Mouse (Mus musculus) heart, postnatal 4 days (tissue): ENCODE measurements around the gene Psmd4. TPM values are rescaled to one million over a fixed set of nuclear protein-coding genes. Genes with fewer than 3 reads are reported as not detected.
"Not testable (repeated sequence)": the region's sequence is repeated elsewhere in the genome, so short reads cannot be mapped to it uniquely, and the experiment has no call there.

ENCODE experiments used
- DNase-seq: peaks from one replicate; pipeline ENCODE4 v3.0.0; 2021
- total RNA-seq, 2 experiments: library from RNA; stranded (reverse); gene quantifications; 2 replicates each; pipeline ENCODE4 v1.2.3; 2021

Psmd4 gene
- total RNA-seq, 2 experiments from 2014 or later, result 145 to 147 TPM

GRCm38 (mm10) chr3:95024551-95024950 lies 17.9 kb downstream of the Psmd4 start:
- peak; percentile 78 for DNase-seq

- DNase-seq, result not testable (repeated sequence)
Observed at GRCm38 (mm10) chr3:95020956-95021355, 21.5 kb downstream of the Psmd4 start.

GRCm38 (mm10) chr3:95018741-95019140 lies 23.7 kb downstream of the Psmd4 start:
- DNase-seq, result no peak

GRCm38 (mm10) chr3:95016532-95017056 lies 25.8 kb downstream of the Psmd4 start:
- DNase-seq, result no peak

DNA sequence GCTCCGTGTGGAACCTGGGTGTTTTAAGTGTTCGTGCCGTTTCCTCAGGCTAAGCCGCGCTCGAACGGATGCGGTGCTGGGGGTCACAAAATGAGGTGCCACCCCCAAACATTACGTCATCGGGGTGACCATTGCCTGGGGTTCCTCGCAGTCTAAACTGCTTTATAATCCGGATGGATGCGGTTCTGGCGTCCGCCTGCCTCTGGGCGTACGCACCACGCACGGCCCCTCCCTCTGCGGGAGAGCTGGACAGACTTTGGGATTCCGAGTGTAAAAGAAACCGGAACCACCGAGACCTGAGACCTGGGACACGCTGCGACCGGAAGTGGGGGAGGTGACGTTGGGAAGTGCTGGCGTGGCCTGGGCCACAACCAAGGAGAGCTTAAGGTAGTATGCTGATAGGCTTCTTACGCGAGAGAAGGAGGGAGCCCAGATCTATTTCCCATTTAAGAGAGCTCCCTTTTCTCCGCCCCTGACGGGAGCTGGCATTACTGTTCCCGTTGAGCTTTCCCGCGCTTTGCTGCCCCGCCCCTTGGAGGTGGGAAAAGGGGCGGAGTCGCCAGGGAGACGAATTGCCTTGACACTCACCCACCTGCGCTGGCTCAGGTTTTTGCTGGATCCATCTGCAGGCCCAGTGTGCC lies 26.4 kb downstream of the Psmd4 start:
- DNase-seq, result peak; percentile 93

GRCm38 (mm10) chr3:95015337-95015872 lies 27.0 kb downstream of the Psmd4 start, which contains the start of gene Zfp687:
Gene Zfp687 (minus strand): TSS chr3:95015448.
- peak; percentile 100 for DNase-seq

- DNase-seq, result no peak
Observed at GRCm38 (mm10) chr3:95014428-95015151, 27.8 kb downstream of the Psmd4 start.

DNA sequence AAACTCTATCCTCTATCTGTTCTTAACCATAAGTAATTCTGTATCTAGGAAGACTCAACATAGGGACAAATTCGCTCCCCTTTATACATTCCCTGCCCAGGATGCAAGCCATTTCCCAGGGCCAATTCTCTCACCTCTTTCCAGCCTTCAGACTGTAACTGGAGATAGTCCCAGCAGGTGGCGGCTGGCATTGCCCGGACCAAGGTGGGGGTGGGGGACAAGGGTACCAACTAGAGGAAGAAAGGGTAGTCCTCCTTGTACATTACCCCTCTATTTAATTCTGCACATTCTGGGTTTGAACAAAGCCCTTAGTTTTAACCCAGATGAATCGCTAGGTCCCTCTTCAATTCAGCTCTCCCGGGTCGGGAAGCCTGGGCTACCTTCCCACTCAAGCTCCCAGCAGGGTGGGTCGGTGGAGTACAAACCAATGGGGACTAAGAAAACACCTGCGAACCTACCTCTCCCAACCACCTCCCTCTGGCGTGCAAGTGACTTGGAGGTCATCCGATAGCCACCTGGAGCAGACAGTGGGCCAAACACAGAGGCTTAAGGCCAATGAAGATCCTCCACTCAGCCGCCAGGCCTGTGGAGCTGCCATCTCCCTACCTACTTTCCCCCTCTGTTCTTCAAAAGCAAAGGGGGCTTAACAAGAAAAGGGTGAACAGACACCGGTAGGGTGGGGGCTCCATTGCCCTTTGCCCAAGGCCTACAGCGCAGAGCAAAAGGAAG lies 28.6 kb downstream of the Psmd4 start:
- DNase-seq, result no peak

- DNase-seq, result no peak
Observed at GRCm38 (mm10) chr3:95012982-95013381, 29.4 kb downstream of the Psmd4 start.

- no peak for DNase-seq
Observed at GRCm38 (mm10) chr3:95010396-95010795, 32.0 kb downstream of the Psmd4 start.

GRCm38 (mm10) chr3:95007706-95008105 lies 34.7 kb downstream of the Psmd4 start:
- DNase-seq, result no peak

GRCm38 (mm10) chr3:95005651-95006050 lies 36.8 kb downstream of the Psmd4 start:
- DNase-seq, result no peak

GRCm38 (mm10) chr3:95003273-95003672 lies 39.1 kb downstream of the Psmd4 start:
- no peak for DNase-seq

DNA sequence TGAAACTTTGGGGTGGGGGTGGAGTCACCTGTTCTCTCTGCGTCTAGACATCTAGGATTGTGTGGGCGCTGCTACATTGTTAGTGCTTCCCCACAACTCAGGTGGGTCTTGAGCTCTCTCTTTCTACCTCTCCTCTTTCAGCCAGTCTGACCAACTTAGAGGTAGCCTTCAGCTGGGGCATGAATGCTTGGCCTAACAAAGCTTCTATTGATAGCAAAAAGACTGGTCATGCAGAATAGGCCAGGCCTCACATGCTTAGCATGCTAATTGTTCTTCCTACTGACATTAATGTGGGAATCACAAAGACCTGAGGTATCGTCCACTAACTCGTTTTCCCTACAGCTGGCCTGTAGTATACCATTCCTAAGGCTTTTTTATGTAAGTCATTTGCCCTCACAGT lies 39.8 kb downstream of the Psmd4 start:
- no peak for DNase-seq

DNA sequence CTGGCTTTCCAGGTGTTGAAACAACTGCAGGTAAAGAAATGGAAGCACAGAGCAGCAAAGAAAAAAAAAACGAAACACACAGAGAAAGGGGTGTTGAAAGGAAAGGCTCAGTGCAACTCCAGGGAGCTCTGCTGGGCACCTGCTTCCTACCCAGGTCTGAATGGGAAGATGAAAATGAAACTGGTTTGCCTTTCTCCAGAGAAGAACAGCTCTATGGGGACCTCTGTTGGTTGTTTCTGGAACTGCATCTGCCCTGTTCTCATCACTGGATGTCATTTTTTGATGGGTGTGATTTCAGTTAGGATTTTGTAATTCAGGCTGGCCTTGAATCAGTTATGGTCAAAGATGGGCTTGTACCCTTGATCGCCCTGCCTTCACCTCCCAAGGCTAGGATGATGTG lies 45.5 kb downstream of the Psmd4 start:
- peak; percentile 93 for DNase-seq

DNA sequence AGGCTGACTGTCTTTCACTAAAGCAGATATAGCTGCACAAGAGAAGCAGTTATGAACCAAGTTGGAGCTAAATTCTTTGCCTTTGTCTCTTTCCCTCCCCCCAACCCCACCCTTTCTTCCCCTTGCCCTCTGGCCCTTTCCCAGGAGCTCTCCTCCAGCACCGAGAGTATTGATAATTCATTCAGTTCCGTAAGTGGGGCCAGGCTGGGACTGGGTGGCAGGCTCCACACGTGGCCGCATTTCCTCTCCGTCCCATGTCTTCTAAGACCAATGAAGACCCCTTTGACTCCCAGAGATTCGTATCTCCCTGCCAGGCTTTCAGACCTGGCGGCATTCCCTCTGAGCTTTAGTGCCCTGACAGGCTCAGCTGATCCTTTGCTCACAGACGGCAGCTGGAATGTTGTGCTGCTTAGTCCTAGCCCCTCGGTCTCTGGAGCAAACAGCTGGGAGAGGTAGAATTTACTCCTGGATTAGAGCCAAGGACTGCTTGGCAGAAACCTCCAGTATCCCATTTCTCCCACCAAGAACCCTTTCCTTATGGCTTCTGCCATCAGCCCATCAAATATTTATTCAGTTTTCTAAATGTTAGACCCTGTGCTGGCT lies 53.2 kb downstream of the Psmd4 start:
- peak; percentile 39 for DNase-seq

DNA sequence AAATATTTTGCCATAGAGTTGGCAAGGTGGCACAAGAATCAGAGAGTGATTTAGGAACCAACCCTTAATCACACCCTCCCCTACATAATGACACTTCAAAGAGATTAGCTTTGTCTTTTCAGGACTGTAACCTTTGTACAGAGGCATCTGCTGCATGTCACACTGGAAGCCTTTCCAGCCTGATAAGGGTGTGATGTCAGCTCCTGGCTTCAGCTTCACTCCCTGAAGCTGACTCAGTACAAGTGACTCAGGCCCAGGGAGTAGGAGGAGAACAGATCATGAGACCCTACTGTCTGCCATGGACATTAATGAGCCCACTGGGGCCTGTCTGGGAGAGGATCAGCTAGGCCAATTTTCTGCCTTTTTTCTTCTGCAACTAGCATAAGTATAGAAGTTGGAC lies 54.8 kb downstream of the Psmd4 start:
- peak; percentile 86 for DNase-seq

DNA sequence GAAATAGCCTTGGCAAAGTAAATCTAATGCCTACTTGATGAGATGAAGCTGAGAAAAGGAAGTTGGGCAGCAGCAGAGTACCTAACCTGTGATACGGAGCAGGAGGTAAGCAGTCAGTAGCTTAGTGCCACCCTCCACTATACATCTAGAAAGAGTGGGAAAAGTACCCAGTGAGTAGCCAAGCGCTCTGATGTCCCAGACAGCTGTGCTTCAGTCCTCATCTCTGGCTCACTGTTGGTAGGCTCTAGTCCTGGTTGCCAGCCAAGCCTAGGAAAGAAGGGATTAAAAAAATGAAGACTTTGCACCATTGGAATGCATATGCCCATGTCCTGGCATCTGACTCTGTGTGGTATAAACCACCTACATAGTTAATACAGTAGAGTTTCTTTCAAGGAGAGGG lies 56.9 kb downstream of the Psmd4 start:
- DNase-seq, result no peak

DNA sequence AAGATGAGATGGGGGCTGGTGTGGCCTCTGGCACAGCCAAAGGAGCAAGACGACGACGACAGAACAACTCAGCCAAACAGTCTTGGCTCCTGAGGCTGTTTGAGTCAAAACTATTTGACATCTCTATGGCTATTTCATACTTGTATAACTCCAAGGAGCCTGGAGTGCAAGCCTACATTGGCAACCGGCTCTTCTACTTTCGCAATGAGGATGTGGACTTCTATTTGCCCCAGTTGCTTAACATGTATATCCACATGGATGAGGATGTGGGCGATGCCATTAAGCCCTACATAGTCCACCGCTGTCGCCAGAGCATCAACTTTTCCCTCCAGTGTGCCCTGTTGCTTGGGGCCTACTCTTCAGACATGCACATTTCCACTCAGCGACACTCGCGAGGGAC lies 58.1 kb downstream of the Psmd4 start:
- no peak for DNase-seq
